Mouse (Mus musculus): ENCODE results near the gene Sdr9c7.
"Not testable (repeated sequence)": the region's sequence is repeated elsewhere in the genome, so short reads cannot be mapped to it uniquely, and the experiment has no call there.

The Sdr9c7 gene

DNA sequence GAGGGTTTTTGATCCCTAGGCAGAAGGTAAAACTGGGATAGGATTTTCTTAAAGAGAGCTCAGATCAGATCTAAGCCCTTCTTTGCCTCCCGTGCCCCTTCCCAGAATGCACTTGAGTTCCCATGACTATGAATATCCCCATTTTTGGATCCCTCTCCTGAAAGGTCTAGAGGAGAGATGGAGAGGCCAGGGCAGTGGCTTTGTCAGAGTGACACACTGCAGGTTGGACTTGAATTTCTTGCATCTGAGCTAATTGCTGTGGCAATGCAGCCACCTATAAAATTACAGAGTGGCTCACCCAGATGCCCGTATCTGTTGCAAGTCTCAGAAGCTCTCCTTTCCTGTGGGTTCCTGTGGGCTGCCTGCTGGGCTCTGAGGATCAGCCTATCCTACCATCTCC is at the start of gene Sdr9c7:
Sdr9c7 (plus strand) TSS at position 301 of the 400 bp plus-strand sequence.
- DNase-seq (ENCODE audit: low read depth, low spot score), result no peak

DNA sequence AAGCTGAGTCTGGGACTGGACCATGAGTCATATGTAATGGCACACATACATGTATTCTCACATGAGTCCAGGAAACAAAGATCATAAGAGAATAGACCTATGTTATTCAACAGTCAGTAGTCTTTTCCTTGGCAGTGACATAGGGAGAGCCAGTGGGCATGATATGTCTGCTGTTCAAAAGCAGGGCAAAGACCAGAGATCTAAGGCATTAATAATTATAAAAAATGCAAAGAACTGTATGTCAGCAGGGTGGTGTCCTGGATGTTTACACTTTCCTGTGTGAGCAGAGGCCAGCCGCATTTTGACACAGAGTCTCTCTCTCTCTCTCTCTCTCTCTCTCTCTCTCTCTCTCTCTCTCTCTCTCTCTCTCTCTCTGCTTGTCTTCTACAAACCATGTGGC is 48.7 kb upstream of the Sdr9c7 start, which contains the start of gene Rdh19:
Rdh19 (plus strand) TSS at position 301 of the 400 bp plus-strand sequence.
- no peak for DNase-seq (ENCODE audit: low read depth, low spot score)

DNA sequence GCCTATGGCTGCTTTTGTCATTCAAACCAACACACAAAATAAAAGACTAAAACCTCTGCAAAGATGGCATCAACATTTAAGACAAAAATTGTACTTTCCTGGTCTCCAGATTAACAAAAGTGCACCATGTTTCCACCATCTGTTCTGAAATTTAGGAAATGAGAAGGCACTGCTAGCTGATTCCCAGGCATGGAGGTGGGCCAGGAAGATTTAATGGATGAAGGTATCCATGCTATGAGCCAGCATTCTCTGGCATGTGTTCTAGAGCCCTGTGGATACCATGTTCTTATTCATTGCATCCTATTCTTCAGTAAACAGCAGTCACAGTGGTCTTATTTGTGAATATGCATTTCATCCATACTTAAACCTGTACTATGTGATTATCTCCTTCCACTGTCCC is 41.9 kb upstream of the Sdr9c7 start:
- no peak for DNase-seq (ENCODE audit: low read depth, low spot score)

DNA sequence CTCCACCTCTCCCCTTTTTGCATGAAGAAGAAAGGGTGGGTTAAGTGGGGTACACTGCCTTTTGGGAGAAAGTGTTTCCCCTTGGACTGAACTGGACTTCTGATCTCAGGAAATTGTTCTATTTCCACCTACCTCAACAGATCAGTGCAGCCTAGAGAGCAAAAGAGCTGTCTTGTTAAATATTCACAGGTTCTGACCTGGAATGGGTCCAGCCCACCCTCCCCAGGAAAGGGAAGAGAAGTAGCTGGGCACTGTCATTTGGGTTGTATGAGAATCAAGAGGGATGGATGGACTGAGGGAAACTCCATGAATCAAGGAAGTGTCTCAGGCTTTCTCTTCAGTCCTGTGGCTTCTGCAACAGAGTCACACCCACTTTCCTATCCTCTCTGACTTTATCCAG is 33.4 kb upstream of the Sdr9c7 start:
- no peak for DNase-seq (ENCODE audit: low read depth, low spot score)

DNA sequence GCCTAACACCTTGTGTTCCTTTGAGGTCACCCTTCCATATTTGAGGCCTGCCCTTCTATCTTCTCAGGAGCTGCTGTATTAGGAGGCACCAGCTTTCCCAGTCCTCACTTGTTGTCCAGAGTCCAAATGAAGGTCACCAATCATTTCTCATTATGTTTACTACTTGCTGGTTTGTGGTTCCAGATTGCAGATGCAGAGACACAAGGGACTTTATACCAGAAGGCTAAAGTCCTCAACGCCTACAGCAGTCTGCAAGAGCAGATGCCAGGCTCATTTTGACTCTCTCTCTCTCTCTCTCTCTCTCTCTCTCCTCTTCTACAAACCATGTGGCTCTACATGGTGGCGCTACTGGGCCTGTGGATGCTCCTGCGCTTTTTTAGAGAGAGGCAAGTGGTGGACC is 32.1 kb upstream of the Sdr9c7 start, which contains the start of gene Rdh16f2:
Rdh16f2 (plus strand) TSS at position 243 of the 400 bp plus-strand sequence.
- DNase-seq (ENCODE audit: low read depth, low spot score), result no peak

DNA sequence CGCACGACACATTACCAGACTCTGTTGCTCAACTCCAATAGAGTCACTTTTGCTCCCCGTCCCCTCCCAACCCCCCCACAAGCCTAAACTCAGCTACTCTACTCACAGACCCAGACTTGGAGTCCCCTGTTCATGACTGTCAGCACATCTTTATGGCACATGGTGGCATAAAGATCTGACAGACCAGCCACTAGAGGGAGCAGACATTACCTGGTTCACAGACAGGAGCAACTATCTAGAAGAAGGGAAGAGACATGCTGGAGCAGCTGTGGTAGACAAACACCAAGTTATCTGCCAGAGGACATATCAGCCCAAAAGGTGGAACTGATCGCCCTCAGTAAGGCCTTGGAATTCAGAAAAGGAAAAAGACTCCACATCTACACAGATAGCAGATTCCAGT is 25.8 kb upstream of the Sdr9c7 start:
- no peak for DNase-seq (ENCODE audit: low read depth, low spot score)

DNA sequence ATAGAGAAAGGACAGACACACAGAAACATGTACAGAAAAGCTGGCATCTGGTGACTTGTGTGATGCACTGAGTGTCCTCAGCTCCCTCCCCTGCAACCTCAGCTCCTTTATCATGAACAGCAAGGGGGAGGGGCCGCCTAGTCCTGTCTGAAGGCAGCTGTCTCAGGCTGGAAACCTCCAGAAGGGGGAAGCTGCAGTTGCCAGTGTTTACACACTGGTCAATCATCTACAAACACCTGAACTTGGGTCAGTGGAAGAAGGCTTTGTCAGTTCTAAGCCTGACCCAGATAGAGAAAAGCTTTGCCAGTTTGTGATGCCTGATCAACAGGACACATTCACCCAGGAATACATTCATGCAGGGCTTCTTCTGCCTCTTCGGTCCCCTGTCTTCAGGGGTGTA is 20.6 kb upstream of the Sdr9c7 start:
- DNase-seq (ENCODE audit: low read depth, low spot score), result no peak

DNA sequence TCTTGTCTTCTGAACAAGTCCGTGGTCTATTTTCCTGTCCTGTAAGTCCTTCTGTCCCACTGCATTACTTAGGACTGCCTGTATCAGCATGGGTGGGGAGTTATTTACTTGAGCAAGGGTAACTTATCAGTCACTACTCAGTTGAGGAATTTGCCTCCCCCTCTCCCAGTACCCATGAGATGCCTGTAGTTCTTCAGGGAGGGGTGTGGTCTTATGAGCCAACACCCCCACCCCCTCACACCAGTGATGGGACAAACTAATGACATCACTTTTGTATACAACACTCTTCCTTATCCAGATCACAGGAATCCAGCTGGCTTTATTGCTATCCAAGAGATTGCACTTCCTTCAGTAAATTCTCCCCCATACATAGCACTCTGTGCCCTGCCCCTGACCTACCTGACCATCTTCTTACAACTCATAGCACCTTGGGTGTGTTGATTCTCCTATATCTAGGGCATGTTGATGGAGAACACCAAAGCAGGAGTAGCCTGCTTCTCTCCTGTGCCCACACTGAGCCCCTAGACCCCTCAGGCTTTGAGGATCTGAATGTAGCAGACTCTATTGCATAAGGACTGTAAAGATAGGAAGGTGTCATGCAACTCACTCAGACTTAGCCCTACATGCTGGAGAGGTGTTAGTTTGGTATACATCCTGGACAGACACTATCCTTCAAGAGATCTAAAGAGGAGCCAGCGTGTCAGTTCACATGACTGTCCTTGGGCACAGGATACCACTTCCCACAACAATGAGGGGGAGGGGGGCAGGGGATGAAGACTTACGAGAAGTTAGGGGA is 19.9 kb upstream of the Sdr9c7 start:
- no peak for DNase-seq (ENCODE audit: low read depth, low spot score)

DNA sequence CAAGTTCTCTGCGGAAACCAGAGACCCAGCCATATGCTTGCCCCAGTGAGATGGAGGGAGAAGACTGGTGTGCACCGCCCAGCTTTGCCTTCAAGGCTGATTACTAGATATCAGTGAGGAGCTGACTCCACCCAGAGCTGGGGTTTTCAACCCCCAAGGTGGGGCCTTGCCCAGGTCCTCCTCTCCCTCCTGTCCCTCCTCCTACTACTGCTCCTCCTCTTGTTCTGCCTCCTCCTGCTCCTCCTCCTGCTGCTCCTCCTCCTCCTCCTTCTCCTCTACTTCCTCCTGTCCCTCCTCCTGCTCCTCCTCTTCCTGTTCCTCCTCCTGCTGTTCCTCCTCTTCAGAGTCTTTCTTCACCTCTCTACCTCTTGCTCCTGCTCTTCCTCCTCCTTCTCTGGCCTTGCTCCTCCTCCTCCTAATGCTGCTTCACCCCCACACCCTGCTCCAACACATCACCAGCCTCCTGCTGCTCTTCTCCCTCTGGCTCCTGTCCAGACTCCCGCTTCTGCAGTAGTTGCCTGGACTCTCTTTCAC is 19.1 kb upstream of the Sdr9c7 start:
- no peak for DNase-seq (ENCODE audit: low read depth, low spot score)

DNA sequence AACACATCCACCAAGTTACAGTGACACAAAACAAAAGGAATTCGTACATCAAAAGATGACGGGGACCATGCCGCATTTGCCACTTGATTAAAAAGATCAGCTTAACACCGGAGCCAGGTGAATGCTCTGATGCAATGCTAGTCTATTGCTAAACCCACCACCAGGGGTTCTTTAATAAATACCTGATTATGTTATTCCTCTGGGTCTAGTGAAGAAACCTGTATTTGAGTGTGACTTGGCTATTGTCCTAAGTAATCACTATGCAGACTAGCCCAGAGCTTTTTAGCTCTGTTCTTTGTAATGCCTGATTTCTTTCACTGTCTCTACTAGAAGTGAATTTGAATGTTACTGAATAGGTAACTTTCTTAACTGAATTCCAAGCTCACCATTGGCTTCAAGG is 17.3 kb upstream of the Sdr9c7 start:
- DNase-seq (ENCODE audit: low read depth, low spot score), result no peak

DNA sequence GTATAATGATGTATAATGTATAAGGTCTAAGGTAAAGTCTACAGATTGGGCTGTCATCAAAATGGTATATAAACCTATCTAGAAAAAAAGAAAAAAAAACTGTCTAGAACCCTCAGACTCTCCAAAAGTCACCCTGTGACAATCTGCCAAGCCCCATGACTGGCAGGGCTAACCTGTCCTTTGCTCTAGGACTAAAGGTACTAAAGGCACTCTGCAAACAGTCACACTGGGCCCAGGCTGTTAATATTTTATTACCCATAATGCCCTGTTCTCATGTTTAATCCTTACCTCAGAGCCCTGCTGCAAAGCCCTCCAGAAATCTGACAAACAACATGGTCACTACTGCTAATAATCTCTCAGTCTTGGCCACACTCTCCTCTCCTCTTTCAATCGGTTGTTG is 11.8 kb upstream of the Sdr9c7 start:
- no peak for DNase-seq (ENCODE audit: low read depth, low spot score)

DNA sequence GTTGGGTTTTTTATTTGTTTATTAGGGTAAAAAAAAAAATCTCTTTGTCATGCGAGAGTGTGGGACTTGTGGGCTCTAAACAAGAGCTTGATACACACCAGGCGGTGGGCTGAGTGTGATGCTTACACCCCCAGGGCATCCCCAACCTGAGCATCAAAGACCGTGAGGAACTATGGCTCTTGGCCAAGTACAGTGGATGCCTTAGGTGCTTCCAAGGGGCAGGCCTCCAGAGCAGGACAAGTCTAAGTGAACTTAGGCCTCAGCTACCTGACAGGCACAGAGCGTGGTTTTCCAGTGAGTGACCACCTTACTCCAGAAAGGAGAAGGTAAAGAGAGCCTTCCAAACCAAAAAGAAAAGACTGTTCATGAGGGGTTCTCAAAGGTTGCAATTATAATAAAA is 11.3 kb upstream of the Sdr9c7 start:
- no peak for DNase-seq (ENCODE audit: low read depth, low spot score)

DNA sequence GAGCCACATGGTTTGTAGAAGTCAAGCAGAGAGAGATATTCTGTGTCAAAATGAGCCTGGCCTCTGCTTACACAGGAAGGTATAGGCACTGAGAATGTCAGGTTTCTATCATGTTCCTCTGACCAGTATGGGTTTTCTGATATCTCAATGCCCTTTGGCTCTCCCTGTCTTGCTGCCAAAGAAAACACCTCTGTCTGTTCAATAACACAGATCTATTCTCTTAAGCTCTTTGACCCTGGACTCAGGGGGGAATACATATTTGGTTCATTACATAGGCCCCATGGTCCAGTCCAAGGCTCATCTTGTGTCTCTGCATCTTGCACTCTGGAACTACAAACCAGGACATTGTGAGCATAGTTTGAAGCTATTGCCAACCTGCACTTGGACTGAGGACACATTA is 9.7 kb upstream of the Sdr9c7 start, which contains the start of gene Rdh7:
Rdh7 (minus strand) TSS at position 213 of the 400 bp plus-strand sequence.
- no peak for DNase-seq (ENCODE audit: low read depth, low spot score)

DNA sequence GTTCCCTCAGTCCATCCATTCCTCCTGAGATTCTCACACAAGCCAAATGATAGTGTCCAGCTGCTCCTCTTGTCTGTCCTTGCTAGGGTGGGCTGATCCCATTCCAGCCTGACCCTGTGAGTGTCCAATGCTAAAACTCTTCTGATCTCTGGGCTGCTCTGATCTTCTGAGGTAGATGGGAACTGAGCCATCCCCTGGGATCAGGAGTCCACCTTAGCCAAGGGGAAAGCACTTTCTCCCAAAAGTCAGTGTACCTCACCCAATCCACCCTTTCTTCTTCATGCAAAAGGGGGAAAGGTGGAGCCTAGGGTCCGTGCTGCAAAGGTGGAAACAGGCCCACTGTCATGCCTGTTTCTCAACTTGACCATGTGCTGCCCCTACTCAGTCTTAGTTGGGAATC is 6.8 kb upstream of the Sdr9c7 start:
- no peak for DNase-seq (ENCODE audit: low read depth, low spot score)

DNA sequence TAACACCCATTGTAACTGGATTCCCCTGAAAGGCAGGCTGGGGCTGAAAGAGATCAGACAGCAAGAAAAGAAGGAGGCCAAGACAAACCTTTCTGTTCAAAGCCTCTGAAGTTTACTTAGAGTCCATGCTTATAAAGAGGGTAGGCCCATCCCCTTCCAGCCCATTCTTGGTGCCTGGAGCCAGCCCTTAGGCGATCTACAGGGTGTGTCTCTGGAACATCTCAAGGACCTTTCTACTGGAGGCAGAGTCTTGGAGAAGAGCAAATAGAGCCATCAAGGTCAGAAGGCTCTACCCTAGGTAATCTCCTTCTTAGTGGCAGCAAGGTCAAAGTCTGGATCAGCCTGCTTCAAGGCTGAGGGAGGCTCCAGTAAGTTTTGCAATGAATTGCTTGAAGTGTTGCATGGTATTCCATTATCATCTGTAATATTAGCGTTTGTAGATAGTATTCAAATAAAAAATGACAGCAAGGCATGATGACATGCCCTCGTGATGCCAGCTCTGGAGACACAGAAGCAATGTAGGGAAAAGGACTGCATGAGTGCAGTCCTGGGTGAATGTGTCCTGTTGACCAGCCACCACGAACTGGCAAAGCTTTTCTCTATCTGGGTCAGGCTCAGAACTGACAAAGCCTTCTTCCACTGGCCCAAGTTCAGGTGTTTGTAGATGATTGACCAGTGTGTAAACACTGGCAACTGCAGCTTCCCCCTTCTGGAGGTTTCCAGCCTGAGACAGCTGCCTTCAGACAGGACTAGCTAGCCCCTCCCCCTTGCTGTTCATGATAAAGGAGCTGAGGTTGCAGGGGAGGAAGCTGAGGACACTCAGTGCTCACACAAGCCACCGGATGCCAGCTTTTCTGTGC is 4.9 kb upstream of the Sdr9c7 start:
- not testable (repeated sequence) for DNase-seq (ENCODE audit: low read depth, low spot score)

DNA sequence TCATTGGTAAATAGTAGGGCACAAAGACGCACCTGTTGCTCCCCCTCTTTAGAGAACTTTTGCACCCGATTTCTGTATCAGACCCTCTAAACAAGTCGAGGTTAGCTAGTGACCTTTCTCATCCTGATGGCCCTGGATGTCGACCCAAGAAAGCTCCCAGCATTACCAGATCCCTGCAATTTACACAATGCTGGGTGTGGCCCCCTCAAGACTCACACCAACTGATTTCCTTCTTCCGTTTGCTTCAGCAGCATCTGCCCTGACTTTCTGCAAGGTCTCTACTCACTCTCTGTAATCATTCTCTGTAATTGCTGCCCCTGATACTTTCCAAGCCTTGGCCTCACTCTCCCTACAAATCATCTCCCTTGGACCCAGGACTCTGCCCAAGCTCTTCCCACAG is 1.6 kb upstream of the Sdr9c7 start:
- DNase-seq (ENCODE audit: low read depth, low spot score), result no peak

DNA sequence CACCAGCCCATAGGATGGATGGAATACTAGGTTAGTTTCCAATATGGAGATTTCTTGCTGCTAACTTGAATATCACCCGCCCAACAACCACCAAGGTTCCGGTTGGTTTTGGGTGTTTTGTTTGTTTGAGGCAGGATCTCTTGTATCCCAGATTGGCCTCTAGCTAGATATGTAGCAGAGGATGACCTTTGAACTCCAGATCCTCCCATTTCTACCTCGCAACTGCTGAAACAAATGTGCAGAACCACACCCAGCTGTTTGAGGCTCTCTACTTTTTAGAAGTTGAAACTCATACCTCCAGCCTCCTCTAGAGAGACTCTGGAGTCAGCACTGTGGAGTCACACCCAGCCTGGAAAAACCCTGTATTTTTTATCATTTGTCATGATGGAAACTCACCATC is 812 bp upstream of the Sdr9c7 start:
- DNase-seq (ENCODE audit: low read depth, low spot score), result no peak

DNA sequence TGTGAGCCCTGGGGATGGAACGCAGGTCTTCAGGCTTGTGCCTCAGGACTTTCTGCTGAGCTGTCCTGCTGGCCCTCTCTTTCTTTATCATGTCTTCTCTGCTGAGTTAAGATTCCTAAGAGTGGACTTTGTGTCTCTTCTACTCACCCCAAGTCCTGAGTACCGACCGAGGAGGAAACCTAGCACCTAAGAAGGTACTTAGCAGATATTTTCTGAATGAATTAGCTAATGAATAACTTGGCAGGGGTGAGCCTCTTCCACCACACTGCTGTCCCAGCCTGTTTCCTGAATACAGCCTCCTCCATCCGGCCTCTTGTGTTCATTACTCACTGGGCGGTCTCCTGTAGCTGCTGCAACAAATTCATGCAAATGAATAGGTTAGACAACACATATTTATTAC is 1.5 kb downstream of the Sdr9c7 start:
- DNase-seq (ENCODE audit: low read depth, low spot score), result no peak

DNA sequence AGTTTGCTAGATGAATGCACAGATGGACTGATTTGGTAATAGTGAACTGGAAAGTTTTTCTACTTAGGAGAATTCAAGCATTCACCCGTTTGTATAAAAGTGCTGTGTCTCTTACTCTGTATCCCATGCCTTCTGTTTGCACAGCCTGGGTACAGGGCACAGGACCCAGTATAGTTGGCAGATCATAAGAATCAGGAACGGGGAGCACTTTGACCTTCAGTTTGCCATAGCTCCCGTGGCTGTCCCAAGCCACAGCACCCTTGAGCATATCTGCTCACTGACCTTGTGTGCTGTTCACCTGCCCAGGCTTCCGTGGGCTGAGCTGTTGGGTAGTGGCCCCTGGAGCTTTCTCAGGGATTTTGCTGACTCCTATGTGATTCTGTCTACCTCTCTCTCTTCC is 3.4 kb downstream of the Sdr9c7 start:
- no peak for DNase-seq (ENCODE audit: low read depth, low spot score)

DNA sequence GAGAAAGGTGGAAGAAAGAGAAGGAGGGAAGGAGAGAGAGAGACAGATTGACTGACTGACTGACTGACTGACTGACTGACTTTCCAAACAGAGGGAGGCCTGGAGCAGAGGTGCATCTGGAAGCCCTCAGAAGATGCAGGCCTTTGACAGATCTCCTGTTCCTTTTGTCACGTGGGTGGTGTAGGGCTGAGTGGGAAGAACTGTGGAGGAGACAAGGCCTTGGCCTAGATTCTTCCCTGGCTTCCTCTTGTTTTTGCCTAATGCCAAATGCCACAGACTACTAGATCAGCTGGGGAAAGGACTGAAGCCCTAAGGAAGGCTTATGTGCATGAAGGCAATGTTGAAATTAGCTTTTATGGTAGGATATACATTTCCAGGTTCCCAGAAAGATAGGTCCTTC is 4.8 kb downstream of the Sdr9c7 start:
- DNase-seq (ENCODE audit: low read depth, low spot score), result no peak

DNA sequence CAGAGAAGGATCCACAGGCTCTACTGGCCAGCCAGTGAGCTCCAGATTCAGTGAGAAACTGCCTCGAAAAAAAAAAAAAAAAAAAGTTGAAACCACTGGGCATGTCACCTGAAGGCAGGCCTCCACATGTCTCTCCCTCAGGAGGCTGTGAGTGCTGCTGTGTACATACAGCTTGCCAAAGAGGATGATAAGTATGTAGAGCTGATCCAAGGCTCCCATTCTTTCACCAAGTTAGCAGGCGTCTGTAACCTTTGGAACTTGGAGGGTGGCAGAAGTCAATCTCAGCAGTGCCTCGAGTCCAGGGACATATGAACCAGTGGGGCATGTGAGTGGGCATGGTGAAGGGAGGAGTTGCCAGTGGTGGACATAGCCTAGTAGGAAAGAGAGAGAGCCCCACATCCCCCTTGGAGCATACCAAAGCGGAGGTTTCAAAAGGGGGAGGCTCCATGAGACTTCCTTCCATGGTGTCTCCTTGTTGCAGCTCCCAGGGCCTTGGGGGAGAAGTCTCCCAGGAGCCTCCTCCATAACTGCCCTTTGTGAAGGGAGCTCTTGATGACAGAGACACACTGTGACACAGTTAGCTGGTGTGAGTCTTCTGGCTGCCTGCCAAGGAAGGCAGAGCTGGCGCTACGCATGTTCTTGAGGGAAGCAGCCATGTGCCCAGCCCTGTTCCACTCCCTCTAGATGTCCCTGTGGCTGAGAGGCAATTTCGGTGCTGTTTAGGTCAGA is 6.6 kb downstream of the Sdr9c7 start:
- DNase-seq (ENCODE audit: low read depth, low spot score), result no peak

DNA sequence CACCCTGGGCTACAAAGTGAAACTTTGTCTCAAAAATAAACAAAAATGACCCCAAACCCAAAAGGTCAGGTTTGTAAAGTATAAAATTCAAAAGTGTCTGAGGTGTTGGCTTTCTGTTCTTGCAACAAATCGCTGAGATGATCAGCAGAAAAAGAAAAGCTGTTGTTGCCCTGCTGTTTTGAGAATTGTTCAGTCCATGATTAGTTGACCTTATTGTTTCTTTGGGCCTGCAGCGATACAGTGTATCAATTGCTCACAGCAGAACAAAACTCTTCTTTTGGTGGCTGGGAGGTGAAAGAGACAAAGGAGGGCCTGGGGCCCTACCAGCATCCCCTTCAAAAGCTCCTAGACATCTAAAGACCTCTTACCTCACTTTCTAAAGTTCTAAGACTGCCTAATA is 7.8 kb downstream of the Sdr9c7 start:
- DNase-seq (ENCODE audit: low read depth, low spot score), result no peak

Data from mesoderm, embryonic 11.5 days (tissue).